Mouse (Mus musculus) 3T3-L1 (cell line): ENCODE results near the gene Glis3.

Source experiments
- DNase-seq: peaks from one replicate; pipeline ENCODE4 v3.0.0-alpha.2; 2015; ENCODE audit warnings: low read depth, low spot score

Glis3 gene

DNA sequence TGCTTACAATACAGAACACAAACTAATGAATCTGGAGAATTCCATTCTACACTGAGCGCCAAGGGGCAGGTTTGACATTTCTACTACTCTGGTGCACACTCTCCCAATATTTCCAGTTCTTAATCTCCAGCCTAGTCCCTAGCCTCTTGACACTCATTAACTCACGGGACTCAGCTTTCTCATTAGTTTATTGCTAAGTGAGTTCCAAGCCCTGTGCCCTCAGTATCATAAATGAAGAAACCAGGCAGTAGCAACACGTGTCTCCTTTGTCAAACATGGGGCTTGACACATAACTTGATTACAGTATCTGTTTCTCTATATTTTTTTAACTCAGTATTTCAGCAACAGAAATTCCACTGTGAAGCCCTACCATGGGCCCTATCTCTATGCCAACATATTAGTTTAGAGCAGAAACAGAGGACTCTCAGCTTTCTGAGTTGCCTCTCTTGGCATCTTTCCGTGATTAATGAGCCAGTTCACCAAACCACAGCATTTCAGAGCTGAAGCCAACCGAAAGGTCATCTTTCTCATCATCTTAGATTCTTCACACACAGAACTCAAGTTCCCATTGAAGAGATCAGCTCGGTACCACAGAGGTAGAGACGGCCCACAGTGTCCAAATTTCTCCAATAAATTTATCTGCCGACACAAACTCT is 186.1 kb downstream of the Glis3 start:
- DNase-seq: peak; percentile 63

DNA sequence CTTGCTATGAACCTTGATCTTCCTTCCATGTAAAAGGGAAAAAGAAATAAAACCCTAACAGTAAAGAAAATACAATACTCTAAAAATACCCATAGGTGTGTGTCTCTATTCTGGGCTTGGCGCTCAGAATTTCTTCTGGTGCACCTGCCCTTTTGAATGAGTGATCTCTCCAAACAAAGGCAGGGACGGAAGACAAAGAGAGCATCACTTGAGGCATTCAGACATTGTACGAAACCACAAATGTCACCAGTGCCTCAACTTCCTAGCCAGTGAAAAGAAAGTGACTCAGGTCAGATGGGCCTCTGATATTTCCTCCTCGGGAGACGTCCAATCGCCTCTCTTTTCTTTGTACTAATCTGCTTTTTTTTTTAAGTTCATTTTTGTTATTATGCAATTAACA is 201.8 kb downstream of the Glis3 start:
- no peak for DNase-seq

DNA sequence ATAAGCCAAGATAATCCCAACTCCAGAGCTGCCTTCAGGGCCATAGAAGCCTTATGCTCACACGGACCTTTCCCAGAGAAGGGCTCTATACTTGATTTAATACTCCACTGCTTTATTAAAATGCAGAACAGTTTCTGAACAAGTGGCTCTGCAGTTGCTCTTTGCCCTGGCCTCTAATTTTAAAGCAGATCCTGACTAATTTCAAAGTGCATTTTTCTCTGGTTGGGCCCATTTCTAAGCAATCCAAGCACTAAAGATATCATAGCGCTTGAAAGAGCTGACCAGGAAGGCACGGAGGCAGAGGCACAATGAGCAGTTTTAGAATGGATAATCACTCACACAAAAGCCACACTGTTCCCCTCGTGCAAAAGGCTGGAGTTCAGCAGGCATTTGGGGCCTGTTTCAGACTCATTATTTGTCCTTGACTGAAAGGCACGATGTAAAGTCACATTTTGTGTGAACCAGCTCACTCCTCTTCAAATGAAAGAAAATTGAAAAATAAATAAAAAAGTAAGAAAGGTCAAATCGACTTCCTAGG is 202.5 kb downstream of the Glis3 start:
- DNase-seq: no peak

DNA sequence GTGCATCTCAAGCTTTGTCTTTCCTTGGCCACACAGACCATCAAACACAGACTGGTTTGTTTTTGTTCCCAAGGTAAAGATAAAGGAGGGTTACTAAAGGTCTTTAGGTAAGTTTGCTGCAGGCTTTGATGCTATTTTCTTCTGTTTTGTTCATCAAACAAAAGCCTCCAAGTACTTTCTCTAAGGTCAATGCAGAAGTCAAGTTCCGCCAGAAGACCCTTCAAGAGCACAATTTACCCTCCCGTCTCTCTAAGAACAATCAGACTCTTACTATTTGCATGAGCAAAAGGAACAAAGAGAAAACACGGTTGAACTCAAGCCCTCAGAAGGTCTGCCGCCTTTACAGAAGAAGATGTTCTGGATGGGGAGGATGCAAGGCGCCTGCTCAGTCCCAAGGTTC is 206.3 kb downstream of the Glis3 start:
- no peak for DNase-seq

DNA sequence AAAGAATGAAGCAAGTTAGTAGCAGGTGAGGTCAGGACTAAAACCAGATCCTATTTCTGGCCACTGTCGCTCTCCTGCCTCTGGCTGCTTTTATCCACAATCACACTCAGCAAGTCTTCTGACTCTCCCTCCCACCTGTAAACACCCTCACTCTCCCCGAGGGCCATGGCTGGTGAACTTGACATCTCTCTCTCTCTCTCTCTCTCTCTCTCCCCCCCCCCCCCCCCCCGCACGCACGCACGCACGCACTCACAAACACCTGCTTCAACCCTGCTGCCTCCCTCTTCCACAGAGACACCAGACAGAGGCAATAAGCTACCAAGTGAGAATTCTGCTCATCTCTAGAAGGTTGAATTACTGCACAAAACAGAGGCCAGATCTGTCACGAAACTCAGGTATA is 208.7 kb downstream of the Glis3 start:
- DNase-seq: no peak

DNA sequence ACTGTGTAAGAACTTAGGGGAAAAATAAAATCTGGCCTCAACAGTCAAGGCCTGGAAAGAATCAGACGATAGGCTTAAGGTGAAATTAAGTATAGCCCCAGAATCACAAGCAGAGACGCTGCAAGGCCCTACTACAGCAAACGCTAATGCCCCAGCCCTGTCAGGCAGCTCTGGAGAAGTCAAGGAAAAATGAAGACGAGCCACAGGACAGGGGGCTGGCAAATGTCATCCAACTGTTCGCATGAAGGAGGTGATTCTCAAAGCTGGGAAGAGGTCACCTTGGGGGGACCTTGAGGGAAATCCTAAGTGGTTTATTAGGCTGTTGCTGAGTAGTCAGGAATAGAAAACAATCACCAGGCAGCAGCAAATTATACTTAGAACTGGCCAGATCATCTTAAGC is 214.1 kb downstream of the Glis3 start:
- DNase-seq: no peak

DNA sequence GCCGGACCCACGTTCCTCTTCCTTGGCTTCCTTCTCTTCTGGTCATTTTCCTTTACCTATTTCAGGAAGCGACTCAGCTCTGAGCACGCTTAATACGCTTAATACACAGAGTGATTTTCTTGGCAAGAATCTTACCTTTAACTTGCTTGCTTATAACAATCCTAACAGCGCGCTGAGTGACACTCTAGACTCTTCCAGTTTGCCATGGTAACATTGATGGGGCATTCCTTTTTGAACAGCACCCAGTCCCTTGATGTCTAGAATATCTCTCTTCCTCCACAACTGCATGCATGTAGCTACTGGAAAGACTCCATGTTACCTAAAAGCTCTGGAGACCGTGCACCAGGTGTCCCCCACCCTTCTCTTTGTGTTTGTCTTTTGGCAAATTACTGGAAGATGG is 225.5 kb downstream of the Glis3 start:
- DNase-seq: no peak

DNA sequence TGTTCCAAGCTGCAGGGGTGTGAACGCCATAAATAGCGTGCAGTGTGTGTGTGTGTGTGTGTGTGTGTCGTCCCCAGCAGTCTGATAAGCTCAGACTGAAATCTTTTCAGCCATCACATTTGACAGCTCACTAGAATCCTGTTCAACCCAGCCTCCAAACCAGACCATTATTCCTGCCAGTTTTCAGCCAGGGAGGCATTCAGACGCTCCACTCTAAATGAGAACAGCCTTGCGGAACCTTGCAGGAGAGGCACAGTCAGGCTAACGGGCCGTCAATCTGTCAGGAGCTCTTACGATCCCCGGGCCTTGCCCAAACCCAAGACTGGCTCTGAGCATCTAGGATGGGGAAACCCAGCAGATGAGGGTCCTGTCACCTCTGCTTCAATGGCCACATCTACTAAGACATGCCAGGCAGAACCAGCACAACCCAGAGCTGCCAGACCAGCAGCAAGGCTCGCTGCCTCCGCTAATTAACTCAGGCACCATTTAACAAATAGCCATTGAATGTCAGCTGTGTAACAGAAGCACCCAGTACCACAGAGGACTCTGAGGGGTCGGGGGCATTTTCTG is 226.8 kb downstream of the Glis3 start:
- no peak for DNase-seq

DNA sequence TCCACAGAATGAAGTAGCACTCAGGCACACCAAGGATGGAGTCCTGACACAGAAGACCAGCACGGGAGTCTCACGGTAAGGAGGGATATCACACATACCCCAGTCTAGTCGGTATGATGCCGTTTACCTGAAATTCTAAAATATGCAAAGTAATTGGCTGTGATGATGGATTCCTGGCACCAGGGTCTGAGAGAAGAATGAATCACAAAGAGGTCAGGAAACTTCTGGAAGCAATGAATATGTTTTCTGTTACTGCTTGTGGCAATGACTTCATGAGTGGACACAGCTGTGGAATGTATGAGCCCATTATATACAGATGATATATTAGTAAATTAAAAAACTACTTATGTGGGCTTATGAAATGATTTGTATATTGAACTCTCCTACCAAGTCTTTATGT is 231.1 kb downstream of the Glis3 start:
- peak; percentile 71 for DNase-seq

DNA sequence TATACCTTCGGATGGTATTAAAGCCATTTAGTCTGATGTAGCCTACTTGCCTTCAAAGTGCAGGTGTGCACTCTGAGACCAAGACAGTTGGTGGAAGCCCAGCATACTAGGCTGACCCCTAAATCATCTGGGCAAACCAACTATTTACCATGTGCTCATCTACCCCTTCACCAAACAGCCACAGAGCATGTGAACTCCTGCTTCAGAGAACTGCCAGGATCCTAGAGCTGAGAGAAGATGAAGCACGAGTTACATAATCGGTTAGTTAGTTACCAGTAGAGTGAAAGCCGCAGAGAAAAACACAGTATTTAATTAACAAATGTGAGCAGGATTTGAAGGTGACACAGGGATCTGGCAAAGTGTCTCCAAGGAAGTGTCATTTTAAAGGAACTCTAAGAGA is 237.7 kb downstream of the Glis3 start:
- no peak for DNase-seq

DNA sequence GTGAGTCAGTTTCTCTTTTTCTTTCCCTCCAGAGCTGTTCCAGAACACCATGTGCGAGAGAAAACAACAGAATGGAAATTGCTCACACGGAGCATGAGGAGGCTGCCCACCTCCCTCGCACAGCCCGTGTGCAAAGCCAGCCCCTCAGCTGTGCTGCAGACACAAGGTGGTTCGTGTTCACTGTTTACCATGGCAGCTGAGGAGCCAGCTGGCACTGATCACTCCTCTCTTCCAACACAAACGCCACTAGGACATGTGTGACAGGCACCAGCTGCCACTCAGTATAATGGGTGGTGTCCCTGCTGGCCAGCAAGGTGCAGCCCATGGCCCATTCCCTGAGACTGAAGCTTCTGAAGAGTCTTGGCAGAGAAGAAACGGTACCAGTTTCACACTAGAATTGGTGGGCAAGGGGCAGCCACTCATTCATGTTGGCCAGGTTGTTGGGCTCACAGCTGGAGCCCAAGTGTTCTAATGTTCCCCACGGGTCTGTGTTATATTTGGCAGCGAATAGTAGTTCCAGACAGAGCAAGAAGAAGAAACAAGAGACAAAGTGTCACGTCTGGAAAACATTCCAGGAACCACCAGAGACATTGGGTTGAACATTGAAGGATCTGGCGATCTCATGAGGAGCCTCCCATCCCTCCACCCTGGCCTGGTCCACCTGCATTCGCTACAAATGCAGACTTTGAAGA is 243.3 kb downstream of the Glis3 start:
- no peak for DNase-seq

DNA sequence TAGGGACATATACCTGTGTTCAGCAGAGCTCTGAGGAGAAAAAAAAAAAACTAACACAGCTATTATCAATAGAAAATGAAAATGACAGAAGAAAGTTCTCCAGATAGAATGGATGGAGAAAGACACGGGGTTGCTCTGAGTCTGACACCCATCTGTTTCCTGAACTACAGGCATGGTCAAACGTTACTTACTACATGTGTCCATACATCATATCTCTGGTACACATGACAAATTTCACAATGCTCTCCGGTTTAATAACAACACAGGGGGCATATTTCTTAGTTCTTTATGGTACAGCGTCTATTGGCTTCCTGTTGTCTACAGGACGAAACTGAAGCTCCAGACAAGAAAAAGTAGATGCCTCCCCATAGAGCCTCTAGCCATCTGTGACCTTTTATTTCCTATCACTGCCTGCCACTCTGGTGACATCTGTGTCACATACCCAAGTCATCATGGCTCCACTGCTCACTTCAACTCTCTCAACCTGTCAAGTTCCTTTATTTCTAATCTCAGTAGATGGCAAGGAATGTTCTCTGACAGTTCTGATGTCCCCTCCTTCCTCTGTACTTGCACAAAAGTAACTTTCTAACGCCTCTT is 251.6 kb downstream of the Glis3 start:
- DNase-seq: no peak

DNA sequence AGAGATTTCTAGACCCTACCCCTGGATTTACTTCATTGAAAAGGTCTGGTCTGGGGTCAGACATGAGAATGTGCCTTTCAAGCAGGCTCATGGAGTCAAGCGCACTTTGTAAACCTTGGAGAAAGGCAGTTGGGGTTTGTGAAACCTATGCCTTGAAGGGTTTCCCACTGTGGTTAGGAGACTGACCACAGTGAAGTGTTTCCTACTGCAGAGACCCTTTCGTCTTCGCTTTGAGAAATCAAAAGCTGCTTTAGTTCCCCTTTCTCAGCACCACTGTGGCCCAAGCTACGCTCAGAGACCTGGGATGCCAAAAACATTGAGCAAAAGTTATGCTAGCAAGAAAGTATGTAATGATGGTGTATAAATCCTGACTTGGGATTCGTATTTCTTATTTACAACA is 255.7 kb downstream of the Glis3 start:
- DNase-seq: no peak

DNA sequence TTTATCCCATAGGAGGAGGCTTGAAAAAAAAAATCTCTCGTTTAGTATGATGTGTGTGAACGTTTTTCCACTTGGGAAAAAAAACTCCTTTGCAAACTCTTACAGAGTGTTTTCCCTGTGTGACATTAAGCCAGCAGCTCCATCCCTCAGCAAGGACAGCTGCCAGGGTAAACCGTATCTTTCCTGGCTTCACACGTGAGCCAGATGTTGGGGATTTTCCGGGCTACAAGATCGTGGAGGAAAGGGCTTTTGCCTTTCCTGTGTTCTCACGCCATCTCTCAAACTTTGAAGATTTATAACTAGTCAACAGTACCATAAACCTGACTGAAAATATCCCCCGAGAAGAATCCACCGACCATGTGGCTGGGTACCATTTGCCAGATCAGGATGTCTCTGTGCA is 256.9 kb downstream of the Glis3 start:
- peak; percentile 5 for DNase-seq

DNA sequence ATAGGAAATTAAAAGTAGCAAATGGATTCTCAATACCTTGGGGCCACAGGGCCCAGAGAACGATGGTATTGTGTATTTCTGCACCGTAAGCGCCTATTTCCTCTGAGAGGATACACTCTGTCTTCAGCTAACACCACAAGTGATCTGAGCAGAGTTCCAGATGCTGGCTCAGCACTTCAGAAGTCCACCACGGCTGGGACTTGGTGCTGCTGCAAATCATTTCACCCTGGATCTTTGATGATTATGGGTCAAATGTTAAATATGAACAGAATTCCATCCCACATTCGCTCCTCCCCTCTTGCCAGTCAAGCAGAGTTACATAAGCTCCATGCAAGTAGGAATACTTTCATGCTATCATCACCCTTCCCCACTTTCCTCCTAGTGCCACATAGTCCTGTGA is 263.8 kb downstream of the Glis3 start:
- DNase-seq: peak; percentile 5

DNA sequence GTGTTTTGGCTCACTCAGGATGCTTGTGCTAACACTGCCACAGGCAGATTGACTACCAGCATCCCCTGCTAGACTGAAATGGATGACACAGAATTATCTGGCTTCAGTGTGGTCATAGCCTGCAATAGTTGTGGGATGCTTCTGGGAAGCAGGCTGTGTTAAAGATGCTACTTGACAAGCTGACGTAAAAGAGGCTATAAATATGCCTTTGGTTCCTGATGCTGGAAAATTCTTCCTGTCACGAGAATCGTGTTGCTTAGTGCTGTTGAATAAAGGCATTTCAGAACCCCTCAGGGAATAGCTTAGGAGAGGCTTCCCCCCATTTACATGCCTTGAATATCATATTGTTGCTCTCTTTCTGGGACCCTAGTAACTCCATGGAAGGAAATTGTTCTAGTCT is 271.1 kb downstream of the Glis3 start:
- no peak for DNase-seq

DNA sequence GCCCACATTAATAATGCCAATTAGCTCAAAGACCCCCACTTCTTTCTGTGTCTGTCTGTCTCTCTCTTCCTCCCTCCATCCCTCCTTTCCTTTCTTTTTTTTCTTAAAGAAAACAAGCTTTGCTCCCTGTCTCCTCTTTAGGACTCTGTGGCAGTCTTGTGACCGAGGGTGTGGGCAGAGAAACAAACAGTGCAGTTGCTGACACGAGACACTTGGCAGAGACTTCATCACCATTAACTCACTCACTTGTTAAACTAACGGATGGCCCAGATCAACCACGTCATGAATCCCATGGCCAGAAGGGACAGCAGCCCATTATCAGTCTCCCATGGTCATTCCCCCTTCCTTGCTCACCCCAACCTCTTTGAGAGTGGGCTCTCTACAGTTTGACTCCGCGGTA is 276.9 kb downstream of the Glis3 start:
- no peak for DNase-seq

DNA sequence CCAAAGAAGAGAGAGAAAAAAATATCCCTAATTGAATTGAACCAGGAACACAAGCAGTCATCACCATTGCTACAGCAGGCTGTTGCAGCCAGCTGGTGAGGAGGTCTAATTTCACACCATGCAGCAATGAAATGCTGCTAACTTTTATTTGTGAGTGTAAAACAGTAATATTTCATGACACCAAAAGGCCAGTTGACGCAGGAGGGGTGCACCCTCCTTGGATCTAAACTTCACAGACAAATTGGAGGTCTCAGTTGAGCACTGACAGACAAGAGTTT is 284.4 kb downstream of the Glis3 start:
- DNase-seq: no peak

DNA sequence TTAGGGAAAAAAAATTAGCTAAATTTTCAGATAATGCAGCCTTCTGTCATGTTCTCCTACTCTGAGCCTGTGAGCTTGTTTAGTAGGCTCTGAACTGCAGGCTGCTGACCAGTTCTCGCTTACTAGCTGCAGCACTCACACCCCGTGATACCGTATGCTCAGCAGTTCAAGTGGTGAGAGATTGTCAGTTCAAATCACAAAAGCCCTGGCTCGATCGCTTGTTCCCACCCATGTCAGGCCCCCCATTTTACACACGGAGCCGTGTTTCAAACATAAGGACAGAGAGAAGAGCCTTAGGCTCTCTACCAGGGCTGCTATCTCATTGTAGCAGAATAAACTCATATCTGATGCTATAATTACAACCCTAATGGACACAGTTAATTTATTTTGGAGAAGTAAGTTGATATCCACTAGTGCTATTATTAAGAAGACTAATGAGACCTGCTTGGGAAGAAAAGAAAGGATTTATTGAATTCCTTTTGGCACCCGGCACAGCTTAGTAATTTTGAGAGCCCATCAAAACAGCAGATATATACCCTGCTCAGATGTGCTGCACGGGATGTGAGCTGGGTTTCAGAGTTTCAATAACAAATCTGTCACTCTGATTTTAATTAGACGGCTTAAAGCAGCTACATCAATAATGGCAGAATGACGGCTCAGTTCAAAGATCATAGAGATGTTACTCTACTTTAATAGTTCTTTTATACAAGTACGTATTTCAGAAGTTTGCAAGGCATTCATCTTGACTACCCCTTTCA is 284.9 kb downstream of the Glis3 start:
- no peak for DNase-seq

DNA sequence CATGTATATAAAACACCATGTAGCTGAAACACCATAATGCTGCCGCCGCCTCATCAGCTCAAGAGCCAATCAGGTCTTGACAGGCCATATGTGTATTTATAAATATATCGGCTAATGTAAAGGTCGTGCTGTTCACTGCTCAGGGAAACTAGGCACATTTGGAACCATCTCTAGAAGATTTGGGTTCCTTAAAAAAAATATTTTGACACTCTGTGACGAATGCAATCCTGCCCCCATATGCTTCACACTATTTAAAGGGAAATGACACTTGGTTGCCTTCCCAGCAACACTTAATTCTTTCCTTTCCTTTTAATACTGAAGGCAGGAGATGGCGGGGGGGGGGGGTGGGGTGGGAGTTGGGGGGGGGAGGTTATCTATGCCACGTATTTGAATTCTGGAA is 286.1 kb downstream of the Glis3 start:
- no peak for DNase-seq

DNA sequence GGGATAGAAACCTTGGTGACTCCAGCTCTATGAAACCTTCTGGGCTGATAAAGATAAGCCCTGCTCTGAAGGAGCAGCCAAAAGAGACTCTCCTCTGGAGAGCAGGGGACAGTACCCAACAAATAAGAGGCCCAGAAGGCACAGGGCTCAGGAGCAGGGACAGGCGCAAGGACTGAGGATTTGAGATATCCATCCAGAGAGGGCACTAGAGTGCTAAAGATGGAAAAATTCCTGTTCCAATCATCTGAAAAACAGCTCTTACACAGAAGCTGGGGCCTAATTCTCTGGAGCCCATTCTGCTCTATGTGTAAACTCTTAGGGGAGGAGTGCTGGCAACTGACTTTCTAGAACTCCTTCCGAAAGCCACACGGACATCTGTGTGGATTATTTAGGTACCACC is 287.0 kb downstream of the Glis3 start:
- DNase-seq: peak; percentile 48

DNA sequence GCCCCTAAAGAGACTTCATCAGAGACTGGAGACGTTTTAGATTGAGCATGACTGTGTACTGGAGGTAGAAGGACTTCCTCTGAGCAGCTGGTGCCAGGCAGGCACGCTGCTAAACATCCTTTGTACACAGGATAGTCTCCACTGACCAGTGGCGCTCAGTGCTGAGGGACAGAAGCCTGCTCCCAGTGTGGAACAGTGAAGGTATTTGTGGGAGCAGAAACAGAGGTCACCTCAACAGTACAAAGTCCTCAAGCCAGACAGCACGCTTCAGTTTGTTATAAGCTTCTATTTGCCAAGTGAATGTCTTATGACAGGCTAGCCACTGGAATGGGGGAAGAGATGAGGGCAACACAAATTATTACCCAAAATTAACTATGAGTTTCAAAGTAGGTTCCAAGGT is 289.0 kb downstream of the Glis3 start:
- no peak for DNase-seq
